Mouse (Mus musculus) naive thymus-derived CD4-positive, alpha-beta T cell, adult 2 months (primary cell): Measurements from ENCODE around the gene Nav2.

Experiments
- DNase-seq: peaks from one replicate; pipeline ENCODE4 v3.0.0-alpha.2; 2011; ENCODE audit warnings: low read depth

Nav2 gene

DNA sequence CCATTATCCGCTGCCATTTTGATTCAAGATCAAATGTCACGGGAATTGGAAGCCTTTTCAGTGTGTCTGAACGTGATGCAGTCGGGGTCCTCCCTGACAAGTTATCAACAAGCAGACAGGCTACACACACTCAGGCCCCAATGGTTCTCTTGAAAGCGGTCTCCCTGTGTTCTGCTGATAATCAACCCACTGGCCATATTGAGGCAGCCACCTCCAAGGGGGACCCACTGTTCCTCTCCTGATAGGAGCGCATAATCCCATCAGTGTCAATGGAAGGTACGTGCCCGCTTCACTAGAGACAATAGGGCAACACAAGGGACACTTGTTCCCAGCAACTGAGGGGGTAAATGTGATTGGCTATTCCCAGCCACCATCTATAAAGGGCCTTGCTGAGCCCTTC, 195.9 kb downstream of the Nav2 start:
- no peak for DNase-seq

DNA sequence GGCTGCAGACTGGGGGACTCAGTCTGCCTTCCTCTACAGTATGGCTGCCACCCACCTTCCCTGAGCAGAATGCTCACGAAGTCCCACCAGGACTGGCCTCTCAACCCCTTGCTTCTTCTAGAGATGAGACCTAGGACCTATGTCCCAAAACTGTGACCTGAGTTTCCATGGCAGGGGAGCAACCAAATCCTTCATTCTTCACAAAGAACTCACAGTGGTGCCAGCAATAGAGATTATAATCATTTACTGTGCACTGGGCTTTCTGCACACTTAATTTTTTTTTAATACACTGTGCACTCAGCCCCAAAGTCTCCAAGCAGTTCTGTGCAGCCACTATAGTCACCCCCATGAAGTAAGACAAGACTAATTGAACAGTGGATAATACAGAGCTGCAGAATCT, 196.3 kb downstream of the Nav2 start:
- no peak for DNase-seq

DNA sequence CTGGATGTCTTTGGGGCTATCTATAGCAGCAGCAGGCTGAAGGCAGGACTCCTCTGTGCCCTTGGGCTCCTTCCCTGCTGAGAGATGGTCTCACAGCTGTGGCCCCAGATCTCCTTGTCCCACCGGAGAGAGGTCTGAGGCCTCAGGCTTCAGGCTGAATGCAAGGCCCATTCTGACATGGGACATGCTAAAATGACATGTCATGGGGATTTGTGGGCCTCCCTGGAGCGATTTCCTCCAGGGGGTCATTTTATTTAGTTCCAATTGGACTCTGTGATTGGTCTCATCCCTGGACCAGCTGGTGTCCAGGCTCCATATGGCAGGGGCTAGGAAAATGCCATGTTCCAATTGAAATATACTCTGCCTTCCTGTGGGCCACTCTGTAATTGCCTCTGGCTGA, 197.0 kb downstream of the Nav2 start:
- no peak for DNase-seq

DNA sequence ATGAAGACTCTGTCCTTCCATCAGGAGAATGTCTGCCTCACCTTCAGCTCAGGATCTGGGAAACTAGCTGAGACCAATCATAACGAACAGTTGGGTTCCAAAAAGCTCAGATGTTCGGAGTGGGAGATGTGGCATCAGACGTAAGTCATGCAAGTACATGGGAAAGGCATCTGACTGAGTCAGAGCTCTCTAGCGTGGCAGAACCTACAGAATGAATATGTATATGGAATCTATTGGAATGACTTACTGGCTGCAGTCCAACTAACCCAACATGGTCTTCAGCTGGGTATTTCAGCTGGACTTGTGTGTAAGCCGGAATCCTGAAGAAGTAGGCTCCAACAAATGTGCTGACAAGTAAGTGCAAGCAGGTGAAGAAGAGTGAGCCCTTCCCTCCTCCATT, 199.6 kb downstream of the Nav2 start:
- no peak for DNase-seq

DNA sequence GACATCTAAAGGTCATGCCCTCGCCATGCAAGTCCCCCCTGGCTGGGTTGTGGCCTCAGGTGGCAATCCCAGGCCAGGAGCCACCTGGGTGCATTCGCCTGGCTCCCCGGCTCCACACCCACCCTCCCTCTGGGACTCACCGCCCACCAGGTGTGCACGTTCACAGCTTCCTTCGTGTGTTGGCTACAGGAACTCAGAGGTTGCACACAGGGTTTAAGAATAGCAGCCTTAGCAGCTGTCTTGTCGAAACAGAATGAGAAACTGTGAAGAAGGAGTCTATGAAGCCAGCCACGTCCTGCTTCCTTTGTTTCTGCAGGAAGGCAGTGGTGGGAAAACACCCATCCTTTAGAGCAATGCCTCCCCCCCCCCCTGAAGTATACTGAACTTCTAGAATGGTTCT, 210.5 kb downstream of the Nav2 start:
- DNase-seq, result no peak

DNA sequence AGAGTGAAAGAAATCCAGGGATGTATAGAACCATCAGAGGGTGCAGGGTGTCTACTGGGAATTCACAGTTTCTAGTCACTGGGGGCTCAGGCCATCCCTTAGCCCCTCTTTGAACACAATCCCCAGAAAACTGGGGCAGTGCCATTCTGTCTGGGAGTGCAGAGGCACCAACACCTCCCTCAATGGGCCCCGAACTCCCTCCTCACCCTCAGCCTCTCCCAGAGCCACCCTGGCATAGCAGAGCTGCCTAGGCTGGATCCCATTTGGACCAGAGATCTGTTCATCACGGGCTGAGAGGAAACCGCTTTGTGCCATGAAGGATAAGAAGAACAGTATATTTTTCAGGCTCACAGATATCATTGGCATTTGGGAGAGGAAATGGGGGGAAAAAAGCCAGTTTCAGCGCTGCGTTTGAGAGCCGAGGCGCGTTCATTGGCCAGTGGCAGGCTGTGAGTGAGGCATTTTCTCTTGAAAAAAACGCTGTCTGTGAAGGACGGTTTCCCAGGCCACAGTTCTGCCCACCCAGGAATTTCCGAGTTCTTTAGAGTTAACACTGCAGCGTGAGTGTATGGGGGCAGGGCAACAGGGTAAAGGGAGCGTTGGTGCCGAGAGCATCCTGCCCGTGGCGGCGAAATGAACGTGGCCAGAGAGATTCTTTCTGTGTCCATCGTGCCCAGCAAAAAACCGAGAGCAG, 211.4 kb downstream of the Nav2 start:
- no peak for DNase-seq

DNA sequence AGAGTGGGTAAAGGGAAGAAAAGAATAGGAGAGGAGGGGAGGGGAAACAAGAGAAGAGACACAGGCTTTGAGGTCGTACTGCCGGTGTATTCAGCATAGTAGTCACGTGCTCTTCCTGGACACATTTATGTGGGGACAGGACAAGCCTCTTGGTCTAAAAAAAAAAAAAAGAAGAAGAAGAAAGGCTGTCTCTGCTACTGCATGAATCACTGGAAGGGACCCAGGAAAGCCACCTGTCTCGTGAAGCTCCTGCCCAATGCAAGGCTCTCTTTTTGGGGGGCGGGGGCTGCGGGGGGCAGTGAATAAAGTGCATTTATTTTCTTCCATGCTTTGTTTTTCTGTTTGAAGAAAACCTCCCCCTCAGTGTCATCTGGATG, 212.0 kb downstream of the Nav2 start:
- DNase-seq, result no peak

DNA sequence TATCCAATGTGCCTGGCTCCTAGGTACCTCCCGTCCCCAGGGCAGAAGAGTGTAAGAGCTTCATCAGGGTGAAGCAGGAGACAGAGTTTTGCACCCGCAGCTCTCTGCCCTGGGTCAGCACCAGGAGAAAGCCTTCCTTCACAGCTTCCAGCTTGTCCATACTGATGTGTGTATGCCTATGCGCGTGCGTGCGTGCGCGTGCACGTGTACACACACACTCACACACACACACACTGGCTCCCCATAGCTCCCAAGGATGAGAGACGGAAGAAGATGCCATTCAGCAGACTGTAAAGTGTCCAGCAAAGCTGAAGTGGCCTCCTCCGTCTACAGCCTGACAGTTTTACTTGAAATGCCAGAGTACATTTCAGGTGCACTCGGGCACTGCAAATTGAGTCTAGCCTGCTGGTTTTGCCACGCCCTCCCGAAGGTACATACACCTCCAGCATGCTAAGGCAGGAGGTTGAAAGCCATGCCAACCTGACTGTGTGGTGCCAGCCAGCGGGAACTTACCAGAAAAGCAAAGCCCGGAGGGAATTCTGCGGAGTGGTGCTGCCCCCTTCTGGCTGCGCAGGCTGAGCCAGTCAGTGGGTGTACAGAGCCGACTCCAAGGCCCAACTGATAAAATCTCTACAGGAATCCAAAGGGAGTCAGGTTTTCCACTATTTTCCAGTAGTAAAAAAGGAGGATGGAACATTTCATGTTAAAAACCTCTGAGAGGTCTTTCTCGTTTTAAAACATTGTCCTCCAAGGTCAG, 212.6 kb downstream of the Nav2 start:
- DNase-seq, result peak; percentile 63

DNA sequence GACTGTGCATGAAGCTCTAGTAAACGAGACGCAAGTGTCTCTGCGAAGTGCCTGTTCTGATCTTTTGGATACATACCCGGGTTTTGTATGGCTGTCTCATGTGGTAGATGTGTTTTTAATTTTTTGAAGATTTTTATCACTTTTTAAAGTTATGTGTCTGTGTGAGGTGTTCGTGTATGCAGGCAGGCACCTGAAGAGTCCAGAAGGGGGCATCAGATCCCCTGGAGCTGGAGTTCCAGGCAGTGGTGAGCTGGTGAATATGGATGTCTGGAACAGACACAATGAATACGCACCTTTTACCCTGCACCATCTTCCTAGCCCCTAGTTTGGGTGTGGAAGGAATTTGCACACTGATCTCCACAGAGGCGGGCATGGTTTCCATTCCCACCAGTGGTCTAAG, 214.0 kb downstream of the Nav2 start:
- DNase-seq, result no peak

DNA sequence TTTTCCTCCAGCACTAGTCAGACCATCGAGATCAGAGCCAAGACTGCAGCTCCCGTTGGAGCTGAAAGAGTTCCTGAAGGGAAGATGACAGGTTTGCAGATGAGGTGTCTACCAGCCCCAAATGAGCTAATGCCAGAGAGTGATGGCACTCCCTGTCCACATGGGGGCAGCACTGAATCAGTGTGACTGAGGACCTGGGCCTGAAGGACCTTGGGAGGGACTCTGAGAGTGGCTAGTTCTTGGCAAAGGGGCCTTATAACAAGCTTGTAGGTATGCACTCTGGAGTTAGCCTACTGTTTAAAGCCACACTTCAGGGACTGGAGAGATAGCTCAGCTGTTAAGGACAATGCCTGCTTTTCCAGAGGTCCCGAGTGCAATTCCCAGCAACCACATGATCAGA, 217.0 kb downstream of the Nav2 start:
- peak; percentile 29 for DNase-seq

DNA sequence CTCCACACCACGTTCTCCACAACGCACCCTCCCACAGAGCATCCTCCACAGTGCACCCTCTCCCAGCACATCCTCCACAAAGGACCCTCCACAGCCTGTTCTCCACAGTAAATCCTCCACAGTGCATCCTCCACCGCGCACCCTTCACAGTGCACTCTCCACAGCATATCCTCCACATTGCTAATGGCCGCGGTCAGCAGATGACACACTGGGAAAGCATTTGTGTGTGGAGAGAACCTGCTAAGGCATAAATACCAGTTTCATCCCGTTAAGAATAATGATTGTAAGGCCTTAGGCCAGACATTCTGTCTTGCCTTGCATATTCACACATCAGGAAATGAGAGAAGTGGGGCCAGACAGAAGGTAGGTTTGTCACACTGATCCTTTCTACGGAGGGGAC, 219.7 kb downstream of the Nav2 start:
- no peak for DNase-seq

DNA sequence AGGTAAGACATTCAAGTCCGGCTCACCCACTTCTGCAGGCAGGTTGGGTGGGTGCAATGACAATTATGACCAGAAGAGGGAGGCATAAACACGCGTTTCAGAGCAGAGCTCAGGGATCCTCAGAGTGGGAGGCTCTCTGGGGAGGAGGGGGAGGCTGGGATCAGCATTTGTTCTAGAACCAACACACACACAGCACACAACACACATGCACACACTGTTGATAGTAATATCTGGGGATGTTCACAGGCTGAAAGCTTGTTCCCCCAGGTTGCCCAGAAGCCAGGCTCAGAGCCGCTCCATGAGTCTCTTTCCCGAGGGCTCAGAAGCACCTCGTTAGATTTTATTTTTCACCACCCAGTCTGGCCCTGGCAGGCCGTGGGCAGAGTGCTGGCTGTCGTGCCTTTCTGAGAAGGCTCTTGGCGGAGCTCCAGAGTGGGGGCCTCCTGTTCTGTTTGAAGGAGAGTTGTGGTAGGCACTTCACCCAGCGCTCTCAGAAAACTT, 224.4 kb downstream of the Nav2 start:
- DNase-seq, result peak; percentile 66

DNA sequence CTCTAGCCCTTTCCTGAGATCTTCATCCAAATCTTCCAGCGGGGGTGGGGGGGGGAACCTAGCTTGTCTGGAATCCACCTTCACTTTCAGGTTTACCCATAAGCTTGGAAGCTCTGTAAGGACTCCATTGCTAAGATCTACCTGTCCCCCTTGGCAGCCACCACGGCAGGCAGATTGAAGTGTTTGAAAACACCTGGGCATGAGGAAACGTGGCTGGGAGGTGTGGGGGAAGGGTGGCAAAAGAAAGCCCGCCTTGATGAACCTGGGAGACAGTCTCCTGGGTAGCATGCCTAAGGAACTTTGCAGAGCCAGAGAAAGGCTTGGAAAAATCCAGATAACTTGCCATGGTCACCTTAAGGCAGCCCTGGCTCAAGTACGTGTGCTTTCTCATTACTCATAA, 225.9 kb downstream of the Nav2 start:
- no peak for DNase-seq

DNA sequence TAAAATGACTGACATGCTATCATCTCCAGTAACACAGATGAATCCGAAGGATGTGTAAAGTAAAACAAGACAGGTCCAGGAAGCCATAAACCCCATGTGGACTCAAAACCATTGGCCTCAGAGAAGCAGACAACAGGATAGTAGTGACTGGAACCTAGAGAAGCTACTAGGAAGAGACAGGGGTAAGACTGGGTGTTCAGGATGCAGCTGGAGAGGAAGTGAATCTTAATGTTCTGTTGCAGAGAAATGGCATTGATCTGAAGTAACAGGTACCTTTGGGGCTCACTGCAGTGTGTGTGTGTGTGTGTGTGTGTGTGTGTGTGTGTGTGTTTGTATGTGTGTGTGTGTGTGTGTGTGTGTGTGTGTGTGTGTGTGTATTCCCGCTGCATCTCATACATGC, 231.2 kb downstream of the Nav2 start:
- no peak for DNase-seq

DNA sequence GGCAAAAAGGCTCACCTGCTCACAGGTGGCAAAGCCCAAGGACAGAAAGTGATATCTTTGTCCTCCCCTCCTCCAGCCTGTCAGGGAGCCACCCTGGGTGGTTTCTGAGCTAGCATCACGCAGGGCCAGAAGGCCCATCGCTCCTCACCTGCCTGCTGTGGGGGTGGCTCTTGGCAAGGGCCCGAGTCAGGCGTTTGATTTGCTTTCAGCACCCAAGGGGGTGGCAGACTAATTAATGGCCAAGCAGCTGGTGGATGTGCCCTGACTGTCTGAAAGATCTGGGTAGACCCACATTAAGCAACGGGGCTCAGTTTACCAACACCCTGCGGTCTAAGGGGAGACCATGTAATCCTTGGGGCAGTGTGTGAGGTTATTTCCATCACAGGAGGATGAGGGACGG, 235.4 kb downstream of the Nav2 start:
- no peak for DNase-seq

DNA sequence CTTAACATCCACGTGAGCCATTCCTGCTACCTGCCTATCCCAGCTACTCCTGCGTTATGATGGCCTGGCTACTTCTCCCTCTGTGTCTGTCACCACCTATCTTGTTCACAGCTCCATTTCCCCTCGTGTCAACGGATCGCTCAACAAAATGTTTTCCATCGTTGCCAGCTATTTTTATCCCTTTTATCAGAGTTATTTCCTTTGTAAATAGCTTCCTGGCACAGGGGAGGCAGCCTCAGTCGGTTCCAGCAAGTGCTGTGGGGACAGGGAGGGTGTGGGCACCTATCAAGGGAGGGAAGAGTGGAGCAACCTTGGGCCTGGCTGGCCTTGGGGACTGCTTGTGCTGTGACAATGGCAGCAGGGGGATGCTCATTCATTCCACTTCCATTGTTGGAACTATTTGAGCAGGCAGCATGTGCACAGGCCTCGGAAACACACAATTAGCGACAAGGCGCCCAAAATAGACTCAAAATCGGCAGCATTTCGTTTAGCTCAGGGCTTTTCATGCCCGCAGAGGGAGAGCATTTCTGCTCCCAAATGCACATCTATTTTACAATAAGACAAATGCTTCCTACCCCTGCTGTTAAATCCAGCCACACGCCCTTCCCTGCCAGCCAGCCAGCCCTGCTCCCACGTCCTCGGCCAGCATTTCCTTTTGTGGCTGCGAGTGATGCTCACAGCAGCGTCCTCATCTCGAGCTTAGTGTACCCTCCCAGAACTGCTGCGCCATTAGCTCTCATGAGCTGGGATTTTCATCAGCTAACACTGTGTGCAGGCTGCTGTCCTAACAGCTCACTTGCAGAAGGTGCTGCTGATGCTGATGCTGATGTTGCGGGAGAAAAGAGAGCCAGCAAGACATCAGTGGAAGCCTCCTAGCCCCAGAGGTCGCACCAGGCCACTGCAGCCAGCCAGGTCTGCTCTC, 237.5 kb downstream of the Nav2 start:
- no peak for DNase-seq

DNA sequence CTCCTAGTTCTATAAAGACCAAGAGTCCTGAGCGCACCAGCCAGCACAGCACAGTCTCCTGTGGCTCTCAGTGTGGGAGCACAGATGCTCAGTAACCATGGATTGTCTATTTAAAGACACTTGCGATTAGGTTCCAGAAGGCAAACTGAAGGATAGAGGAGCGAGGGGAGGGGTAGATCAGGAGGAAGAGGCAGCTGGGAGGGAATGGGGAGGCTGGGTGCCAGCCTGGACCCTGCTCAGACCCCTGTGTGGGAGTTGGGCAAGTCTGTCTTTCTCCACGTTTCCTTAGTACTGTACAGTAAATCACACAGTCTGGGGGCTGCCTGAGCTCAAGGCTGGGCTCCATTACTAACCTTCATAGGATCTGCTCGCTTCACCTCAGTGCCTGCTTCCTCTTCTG, 243.8 kb downstream of the Nav2 start:
- DNase-seq, result no peak

DNA sequence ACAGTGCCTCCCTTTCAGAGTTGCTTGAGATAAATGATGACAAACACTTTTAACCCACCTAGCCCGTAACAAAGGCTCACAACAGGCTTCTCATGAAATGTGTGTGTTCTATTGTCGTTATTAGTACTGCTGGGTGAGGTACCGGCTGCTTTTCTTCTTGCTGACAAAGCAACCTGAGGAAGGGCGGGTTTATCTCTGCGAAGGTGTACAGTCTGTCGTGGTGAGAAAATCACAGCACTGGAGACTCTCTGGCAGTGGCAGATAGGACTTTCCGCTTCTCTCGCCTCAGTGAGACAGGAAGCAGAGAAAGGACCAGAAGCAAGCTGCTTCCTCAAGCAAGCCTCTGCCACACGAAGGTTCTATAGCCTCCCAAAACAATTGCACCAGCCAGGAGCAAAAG, 244.2 kb downstream of the Nav2 start:
- DNase-seq, result no peak

DNA sequence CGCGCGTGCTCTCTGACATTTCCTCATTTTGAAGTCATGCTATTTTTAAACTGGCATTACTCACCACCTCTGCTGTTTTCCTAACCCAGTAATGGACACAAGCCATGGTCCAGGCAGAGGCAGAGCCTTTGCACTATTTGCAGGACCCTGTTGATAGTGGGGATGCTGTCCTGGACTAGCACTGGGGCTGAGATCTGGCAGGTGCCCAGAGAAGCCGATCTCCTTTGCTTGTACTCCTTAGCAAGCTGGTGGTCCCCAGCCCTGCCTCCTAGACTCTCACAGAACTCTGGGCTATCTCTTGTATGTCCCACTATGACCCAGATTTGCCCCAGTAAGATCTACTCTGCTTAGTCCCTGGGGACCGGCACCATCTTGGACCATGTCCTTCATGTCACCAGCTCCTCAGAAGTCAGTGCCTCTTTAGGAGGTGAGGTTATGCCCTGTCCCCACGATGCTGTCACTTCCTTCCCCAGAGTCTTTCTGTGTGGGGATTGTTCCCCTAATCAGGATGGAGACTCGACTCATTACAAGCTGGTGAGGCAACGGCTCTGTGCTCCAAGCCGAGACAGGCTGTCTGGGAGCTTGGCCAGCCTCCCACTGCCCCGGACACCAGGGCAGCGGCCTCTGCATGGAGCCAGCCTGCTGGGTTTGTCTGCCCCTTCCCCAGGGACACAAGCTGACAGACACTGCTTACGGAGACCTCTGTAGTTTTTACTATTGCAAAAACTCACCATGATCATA, 250.3 kb downstream of the Nav2 start:
- DNase-seq, result no peak

DNA sequence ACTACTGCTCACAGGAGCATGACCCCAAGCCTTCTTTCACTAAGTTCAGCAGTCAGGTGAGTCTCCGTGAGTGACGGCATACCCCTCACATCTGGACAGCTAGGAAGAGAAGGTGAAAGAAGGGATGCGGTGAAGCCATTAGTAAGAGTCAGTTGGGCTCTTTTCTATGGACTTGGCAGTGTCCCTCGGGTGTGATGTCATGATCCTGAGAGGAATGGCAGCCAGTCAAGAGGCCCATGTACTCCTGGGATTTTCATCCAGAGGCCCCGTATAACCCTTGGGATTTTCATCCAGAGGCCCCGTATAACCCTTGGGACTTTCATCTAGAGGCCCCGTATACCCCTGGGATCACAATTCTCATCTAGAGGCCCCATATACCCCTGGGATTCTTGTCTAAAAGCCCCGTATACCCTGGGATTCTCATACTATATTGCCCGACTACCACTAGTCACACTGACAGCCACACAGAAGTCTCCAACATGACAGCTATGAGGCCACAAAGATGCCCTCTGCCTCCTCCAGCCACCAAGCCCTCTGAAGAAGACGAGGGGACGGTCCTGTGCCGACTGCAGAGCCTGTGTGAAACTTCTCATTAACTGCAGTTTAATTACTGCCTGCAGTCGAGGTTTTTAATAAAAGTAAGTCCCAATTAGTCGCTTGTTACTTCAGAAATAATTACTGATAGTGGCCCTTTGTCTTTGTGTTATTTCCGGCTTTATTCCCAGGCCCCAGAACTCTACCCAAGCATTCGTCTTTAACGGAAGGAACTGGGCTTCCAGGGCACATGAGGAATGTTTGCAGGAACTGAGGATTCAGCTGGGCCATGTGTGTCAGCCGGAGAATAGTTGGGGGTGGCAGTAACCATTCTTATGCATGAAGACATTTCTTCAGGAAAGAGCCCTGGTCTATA, 251.4 kb downstream of the Nav2 start:
- DNase-seq, result no peak

DNA sequence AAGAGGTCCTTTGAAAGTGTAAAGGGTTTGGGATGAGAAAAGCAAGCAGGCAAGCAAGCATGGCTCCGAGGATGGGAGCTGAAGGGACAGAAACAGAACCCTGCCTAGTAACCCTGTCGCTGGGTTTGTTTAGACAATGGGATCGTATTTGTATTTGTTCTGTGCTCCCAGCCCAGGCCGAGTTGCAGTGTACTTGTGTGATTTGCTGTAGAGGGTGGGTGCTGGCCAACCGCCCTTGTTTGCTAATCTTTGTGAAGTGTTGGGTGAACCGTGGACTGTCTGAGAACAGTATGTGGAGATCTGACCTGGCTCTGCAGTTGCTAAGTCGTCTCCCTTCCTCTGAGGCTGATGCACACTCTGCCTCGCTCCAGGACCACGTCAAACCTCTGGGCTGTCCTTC, 253.6 kb downstream of the Nav2 start:
- no peak for DNase-seq
